Mouse (Mus musculus): ENCODE data around the gene Cckbr. TPM values are rescaled to one million over a fixed set of nuclear protein-coding genes. Genes with fewer than 3 reads are reported as not detected.
A peak's percentile ranks its signal among the peaks of the same experiment; 100 is the strongest.
"Not testable (repeated sequence)": the region's sequence is repeated elsewhere in the genome, so short reads cannot be mapped to it uniquely, and the experiment has no call there.

Gene Cckbr
- polyA plus RNA-seq, 1 experiment from 2014 or later = not detected

DNA sequence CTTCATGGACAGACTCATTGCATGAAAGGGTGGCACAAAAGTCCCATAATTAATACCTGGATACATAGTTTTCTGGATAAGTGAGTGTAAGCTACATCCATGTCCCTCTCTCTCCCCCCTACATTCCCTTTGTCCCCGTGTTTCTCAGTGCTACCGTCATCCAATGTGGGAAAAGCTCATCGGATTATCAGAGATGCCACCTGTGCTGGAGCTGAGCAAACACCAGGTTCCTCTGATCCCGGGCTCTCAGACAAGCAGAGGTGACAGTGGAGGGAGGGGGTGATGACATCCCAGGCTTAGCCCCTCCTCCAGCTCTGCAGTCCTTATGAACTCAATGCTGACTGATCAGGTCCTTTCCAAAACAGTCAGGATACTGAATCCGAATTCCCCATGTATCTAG lies 1.2 kb upstream of the Cckbr start:
- ATAC-seq (ENCODE audit: insufficient number of reproducible peaks, low FRiP score, low TSS enrichment, low read depth) = no peak
- Histone ChIP-seq H3K27ac (replicated peaks; ENCODE audit: low read depth, low read length) (no peak overlapping the region), H3K4me1 (ENCODE audit: control insufficient read depth, insufficient read depth, low read length) (no peaks in the 10 kb centered on the region), H3K36me3 (ENCODE audit: control insufficient read depth, insufficient read depth, low read length) (no peaks in the 10 kb centered on the region), H3K4me2 (ENCODE audit: low read depth, severe bottlenecking) (no peak overlapping the region), H3K4me3 (ENCODE audit: low read depth, low read length) (no peak overlapping the region), H3K27me3 (ENCODE audit: control insufficient read depth, insufficient read depth, low read length) (peaks cover 27% of the 10 kb centered on the region), H3K9ac (ENCODE audit: low read length) (no peak overlapping the region), H3K9me3 (ENCODE audit: control insufficient read depth, low read length) (no peaks in the 10 kb centered on the region)
- DNase-seq (ENCODE audit: low spot score) = no peak
- WGBS = 16% methylated on average over 5 of the region's 5 CpGs

DNA sequence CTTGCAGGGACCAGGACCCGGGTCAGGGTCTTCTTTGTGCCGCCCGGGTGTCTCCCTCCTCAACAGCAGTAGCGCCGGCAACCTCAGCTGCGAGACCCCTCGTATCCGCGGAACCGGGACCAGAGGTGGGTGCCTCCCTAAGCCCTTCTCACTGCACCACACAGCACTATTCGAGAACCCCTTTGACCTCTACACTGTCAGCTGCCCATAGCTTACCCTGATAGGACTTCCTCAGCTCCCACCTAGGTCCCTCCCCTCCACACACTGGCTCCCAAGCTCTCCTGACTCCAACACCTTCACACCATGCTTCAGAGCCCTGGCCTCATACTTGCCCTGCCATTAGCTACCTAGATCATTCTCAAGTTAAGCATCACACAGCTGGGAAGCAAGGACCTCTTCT lies 520 bp downstream of the Cckbr start:
- H3K4me3 ChIP-seq (ENCODE audit: low read depth, low read length) = peak overlapping the region; percentile 34
- H3K4me1 ChIP-seq (ENCODE audit: control insufficient read depth, insufficient read depth, low read length) = no peaks in the 10 kb centered on the region
- H3K4me2 ChIP-seq (ENCODE audit: low read depth, severe bottlenecking) = peak overlapping the region; percentile 60
- no peaks in the 10 kb centered on the region for H3K9me3 ChIP-seq (ENCODE audit: control insufficient read depth, low read length)
- H3K27me3 ChIP-seq (ENCODE audit: control insufficient read depth, insufficient read depth, low read length) = peaks cover 27% of the 10 kb centered on the region
- H3K27ac ChIP-seq (replicated peaks; ENCODE audit: low read depth, low read length) = no peak overlapping the region
- 9% methylated on average over 11 of the region's 11 CpGs for WGBS
- DNase-seq (ENCODE audit: low spot score) (no peak), ATAC-seq (ENCODE audit: insufficient number of reproducible peaks, low FRiP score, low TSS enrichment, low read depth) (peak; percentile 38; the same call in 1 of the 2 replicates)
- H3K36me3 ChIP-seq (ENCODE audit: control insufficient read depth, insufficient read depth, low read length) = no peaks in the 10 kb centered on the region
- H3K9ac ChIP-seq (ENCODE audit: low read length) = no peak overlapping the region

DNA sequence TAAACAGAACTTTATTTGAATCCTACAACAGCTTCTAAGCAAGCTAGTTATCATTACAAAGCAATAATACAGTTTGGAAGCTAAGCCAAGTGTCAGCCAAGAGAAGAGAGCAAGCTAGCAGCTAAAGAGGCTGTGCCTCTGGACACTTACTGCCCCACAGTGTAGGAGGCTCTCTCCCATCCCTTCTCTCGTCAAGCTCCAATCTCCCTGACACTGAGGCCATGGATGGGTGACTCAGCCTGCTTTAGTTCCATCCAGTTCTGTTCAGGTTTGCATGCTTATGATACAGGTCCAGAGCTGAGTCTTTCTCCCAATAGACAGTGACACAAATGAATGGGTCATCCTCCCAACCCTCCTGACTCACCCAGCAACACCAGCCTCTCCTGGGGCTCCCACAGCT lies 6.5 kb downstream of the Cckbr start:
- Histone ChIP-seq H3K4me2 (ENCODE audit: low read depth, severe bottlenecking) (no peak overlapping the region), H3K4me3 (ENCODE audit: low read depth, low read length) (no peak overlapping the region), H3K4me1 (ENCODE audit: control insufficient read depth, insufficient read depth, low read length) (no peaks in the 10 kb centered on the region), H3K27me3 (ENCODE audit: control insufficient read depth, insufficient read depth, low read length) (no peaks in the 10 kb centered on the region; the same call in 1 of the 2 replicates), H3K9me3 (ENCODE audit: control insufficient read depth, low read length) (no peaks in the 10 kb centered on the region), H3K27ac (replicated peaks; ENCODE audit: low read depth, low read length) (no peak overlapping the region), H3K9ac (ENCODE audit: low read length) (no peak overlapping the region), H3K36me3 (ENCODE audit: control insufficient read depth, insufficient read depth, low read length) (no peaks in the 10 kb centered on the region)
- DNase-seq (ENCODE audit: low spot score) = no peak
- no peak for ATAC-seq (ENCODE audit: insufficient number of reproducible peaks, low FRiP score, low TSS enrichment, low read depth)
- 74% methylated on average over 1 of the region's 1 CpGs for WGBS

DNA sequence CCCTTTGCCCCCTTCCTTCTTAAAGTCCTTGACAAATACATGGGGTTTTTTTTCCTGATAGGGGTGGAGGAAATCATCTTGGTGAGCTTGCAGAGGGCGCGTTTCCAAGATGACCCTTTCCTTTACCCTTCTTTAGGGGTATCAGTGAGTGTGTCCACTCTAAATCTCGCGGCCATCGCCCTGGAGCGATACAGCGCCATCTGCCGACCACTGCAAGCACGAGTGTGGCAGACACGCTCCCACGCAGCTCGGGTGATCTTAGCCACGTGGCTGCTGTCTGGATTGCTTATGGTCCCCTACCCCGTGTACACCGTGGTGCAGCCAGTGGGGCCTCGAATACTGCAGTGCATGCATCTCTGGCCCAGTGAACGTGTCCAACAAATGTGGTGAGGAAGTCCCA lies 8.3 kb downstream of the Cckbr start:
- ATAC-seq (ENCODE audit: insufficient number of reproducible peaks, low FRiP score, low TSS enrichment, low read depth) (no peak), DNase-seq (ENCODE audit: low spot score) (no peak)
- H3K4me1 ChIP-seq (ENCODE audit: control insufficient read depth, insufficient read depth, low read length) = no peaks in the 10 kb centered on the region
- no peaks in the 10 kb centered on the region for H3K36me3 ChIP-seq (ENCODE audit: control insufficient read depth, insufficient read depth, low read length)
- no peaks in the 10 kb centered on the region for H3K27me3 ChIP-seq (ENCODE audit: control insufficient read depth, insufficient read depth, low read length)
- H3K4me2 ChIP-seq (ENCODE audit: low read depth, severe bottlenecking) = no peak overlapping the region
- H3K9ac ChIP-seq (ENCODE audit: low read length) = no peak overlapping the region
- H3K9me3 ChIP-seq (ENCODE audit: control insufficient read depth, low read length) = no peaks in the 10 kb centered on the region
- H3K4me3 ChIP-seq (ENCODE audit: low read depth, low read length) = no peak overlapping the region
- H3K27ac ChIP-seq (replicated peaks; ENCODE audit: low read depth, low read length) = no peak overlapping the region
- 82% methylated on average over 17 of the region's 17 CpGs for WGBS

DNA sequence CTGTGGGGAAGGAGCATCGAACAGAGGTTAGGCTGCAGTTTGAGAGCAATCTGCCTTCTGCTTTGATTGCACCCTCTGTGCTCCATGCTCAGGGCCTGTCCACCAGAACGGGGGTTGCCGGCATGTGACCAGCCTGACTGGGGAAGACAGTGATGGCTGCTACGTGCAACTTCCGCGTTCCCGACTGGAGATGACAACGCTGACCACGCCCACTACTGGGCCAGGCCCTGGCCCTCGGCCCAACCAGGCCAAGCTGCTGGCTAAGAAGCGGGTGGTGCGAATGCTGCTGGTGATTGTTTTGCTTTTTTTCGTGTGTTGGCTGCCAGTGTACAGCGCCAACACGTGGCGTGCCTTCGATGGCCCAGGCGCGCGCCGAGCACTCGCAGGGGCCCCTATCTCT lies 9.3 kb downstream of the Cckbr start:
- no peaks in the 10 kb centered on the region for H3K4me1 ChIP-seq (ENCODE audit: control insufficient read depth, insufficient read depth, low read length)
- H3K27ac ChIP-seq (replicated peaks; ENCODE audit: low read depth, low read length) = no peak overlapping the region
- 81% methylated on average over 22 of the region's 22 CpGs for WGBS
- H3K4me3 ChIP-seq (ENCODE audit: low read depth, low read length) = no peak overlapping the region
- ATAC-seq (ENCODE audit: insufficient number of reproducible peaks, low FRiP score, low TSS enrichment, low read depth) (peak; percentile 32; the same call in 1 of the 2 replicates), DNase-seq (ENCODE audit: low spot score) (no peak)
- H3K9ac ChIP-seq (ENCODE audit: low read length) = no peak overlapping the region
- no peaks in the 10 kb centered on the region for H3K27me3 ChIP-seq (ENCODE audit: control insufficient read depth, insufficient read depth, low read length)
- no peak overlapping the region for H3K4me2 ChIP-seq (ENCODE audit: low read depth, severe bottlenecking)
- no peaks in the 10 kb centered on the region for H3K9me3 ChIP-seq (ENCODE audit: control insufficient read depth, low read length)
- H3K36me3 ChIP-seq (ENCODE audit: control insufficient read depth, insufficient read depth, low read length) = no peaks in the 10 kb centered on the region

DNA sequence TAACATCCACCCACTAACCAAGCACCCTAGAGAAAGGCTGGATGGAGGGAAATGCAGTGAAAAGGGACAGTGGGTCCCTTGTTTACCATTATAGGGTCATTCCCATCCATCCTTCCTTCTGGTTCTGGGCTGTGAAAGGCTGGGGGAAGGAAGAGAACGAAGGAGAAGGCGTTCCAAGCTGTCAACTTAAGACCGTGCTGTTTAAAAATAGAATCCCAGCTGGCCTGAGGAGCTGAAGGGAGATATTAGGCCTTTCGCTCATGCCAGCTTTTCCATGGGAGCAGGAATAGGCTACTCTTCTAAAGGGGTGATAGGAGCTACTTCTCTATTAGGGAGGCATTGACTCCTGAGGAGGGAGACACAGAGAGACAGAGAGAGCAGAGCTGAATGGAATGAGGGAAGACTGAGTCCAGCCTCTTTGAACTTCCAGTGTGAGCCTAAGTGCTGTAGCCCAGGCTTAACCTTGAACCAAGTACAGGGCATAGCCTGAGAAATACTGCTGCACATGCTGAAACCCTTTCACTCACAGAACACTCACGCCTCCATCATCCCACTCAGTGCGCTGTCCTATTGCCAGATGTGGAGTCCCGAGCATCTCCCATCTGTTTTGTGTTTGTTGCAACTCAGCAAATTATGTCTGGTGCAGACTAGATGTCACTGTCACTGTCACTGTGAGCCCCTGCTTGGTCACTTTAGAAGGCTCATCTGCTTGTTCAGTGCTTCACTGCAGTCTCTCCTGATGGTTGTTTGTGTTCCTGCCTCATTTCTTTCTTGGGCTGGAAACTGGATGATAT lies 12.6 kb downstream of the Cckbr start:
- Histone ChIP-seq H3K9me3 (ENCODE audit: control insufficient read depth, low read length) (no peaks in the 10 kb centered on the region), H3K27ac (replicated peaks; ENCODE audit: low read depth, low read length) (no peak overlapping the region), H3K4me2 (ENCODE audit: low read depth, severe bottlenecking) (no peak overlapping the region), H3K4me1 (ENCODE audit: control insufficient read depth, insufficient read depth, low read length) (no peaks in the 10 kb centered on the region), H3K27me3 (ENCODE audit: control insufficient read depth, insufficient read depth, low read length) (no peaks in the 10 kb centered on the region), H3K36me3 (ENCODE audit: control insufficient read depth, insufficient read depth, low read length) (no peaks in the 10 kb centered on the region), H3K9ac (ENCODE audit: low read length) (no peak overlapping the region), H3K4me3 (ENCODE audit: low read depth, low read length) (no peak overlapping the region)
- no peak for ATAC-seq (ENCODE audit: insufficient number of reproducible peaks, low FRiP score, low TSS enrichment, low read depth)
- no peak for DNase-seq (ENCODE audit: low spot score)
- WGBS = 72% methylated on average over 7 of the region's 7 CpGs

DNA sequence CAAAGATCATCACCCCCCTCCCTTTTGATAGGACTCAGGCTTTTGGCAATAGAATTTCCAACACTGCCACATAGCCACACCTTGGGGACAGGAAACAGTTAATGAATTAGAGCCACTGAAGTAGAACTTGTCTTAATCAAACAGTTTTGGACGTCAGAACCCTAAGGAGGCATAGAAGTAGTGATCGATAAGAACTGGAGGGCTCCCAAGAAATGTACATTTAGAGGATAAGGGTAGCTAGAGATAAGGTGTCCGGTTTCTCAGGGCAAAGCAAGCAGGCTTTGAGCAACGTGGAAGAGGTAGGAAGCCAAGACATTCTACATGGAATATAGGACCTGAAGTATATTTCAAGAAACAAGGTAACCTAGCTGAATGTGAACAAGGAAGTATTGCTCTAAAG lies 15.9 kb downstream of the Cckbr start:
- H3K4me3 ChIP-seq (ENCODE audit: low read depth, low read length) = no peak overlapping the region
- H3K27ac ChIP-seq (replicated peaks; ENCODE audit: low read depth, low read length) = no peak overlapping the region
- no peak overlapping the region for H3K9ac ChIP-seq (ENCODE audit: low read length)
- no peaks in the 10 kb centered on the region for H3K9me3 ChIP-seq (ENCODE audit: control insufficient read depth, low read length)
- H3K4me1 ChIP-seq (ENCODE audit: control insufficient read depth, insufficient read depth, low read length) = no peaks in the 10 kb centered on the region
- no peaks in the 10 kb centered on the region for H3K36me3 ChIP-seq (ENCODE audit: control insufficient read depth, insufficient read depth, low read length)
- WGBS = 72% methylated on average over 4 of the region's 4 CpGs
- H3K4me2 ChIP-seq (ENCODE audit: low read depth, severe bottlenecking) = no peak overlapping the region
- DNase-seq (ENCODE audit: low spot score) (no peak), ATAC-seq (ENCODE audit: insufficient number of reproducible peaks, low FRiP score, low TSS enrichment, low read depth) (no peak)
- no peaks in the 10 kb centered on the region for H3K27me3 ChIP-seq (ENCODE audit: control insufficient read depth, insufficient read depth, low read length)

DNA sequence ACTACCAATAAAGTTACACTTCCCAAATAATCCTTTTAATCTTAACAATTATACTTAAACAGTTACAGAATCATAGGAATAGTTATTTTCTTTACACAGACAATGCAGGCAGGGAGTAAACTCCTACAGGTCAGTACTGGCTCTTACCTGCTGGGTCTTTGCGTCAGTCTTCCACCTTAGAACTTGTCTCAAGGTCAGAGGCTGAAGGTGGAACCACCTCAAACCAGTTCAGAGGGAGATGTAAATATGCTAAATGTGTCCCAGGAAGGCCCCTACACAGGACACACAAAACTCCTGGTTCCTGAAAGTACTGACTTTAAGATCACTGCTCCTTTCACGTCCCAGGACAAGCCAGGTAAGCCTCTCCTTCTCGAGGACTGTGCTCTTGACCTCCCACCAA lies 19.5 kb downstream of the Cckbr start:
- 81% methylated on average over 3 of the region's 3 CpGs for WGBS
- ATAC-seq (ENCODE audit: insufficient number of reproducible peaks, low FRiP score, low TSS enrichment, low read depth) = no peak
- no peak overlapping the region for H3K4me2 ChIP-seq (ENCODE audit: low read depth, severe bottlenecking)
- no peaks in the 10 kb centered on the region for H3K27me3 ChIP-seq (ENCODE audit: control insufficient read depth, insufficient read depth, low read length)
- H3K36me3 ChIP-seq (ENCODE audit: control insufficient read depth, insufficient read depth, low read length) = no peaks in the 10 kb centered on the region
- no peaks in the 10 kb centered on the region for H3K9me3 ChIP-seq (ENCODE audit: control insufficient read depth, low read length)
- H3K9ac ChIP-seq (ENCODE audit: low read length) = no peak overlapping the region
- no peak overlapping the region for H3K27ac ChIP-seq (replicated peaks; ENCODE audit: low read depth, low read length)
- H3K4me1 ChIP-seq (ENCODE audit: control insufficient read depth, insufficient read depth, low read length) = no peaks in the 10 kb centered on the region
- H3K4me3 ChIP-seq (ENCODE audit: low read depth, low read length) = no peak overlapping the region
- no peak for DNase-seq (ENCODE audit: low spot score)

DNA sequence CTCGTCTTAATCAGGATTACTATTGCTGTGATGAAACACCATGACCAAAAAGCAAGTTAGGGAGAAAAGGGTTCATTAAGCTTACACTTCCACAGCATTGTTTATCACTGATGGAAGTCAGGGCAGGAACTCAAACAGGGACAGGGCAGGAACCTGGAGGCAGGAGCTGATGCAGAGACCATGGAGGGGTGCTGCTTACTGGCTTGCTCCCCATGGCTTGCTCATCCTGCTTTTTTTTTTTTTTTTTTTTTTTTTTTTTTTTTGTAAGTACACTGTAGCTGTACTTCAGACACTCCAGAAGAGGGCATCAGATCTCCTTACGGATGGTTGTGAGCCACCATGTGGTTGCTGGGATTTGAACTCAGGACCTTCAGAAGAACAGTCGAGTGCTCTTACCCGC lies 27.8 kb downstream of the Cckbr start:
- not testable (repeated sequence) for H3K9me3 ChIP-seq (ENCODE audit: control insufficient read depth, low read length); DNase-seq (ENCODE audit: low spot score); H3K4me2 ChIP-seq (ENCODE audit: low read depth, severe bottlenecking); H3K27ac ChIP-seq (replicated peaks; ENCODE audit: low read depth, low read length); H3K4me3 ChIP-seq (ENCODE audit: low read depth, low read length); H3K27me3 ChIP-seq (ENCODE audit: control insufficient read depth, insufficient read depth, low read length); H3K36me3 ChIP-seq (ENCODE audit: control insufficient read depth, insufficient read depth, low read length); H3K4me1 ChIP-seq (ENCODE audit: control insufficient read depth, insufficient read depth, low read length); H3K9ac ChIP-seq (ENCODE audit: low read length); ATAC-seq (ENCODE audit: insufficient number of reproducible peaks, low FRiP score, low TSS enrichment, low read depth)
- WGBS = 97% methylated on average over 4 of the region's 4 CpGs

Measured in limb, embryonic 11.5 days (tissue).